Mouse (Mus musculus): ENCODE results near the gene Tcp1. TPM values are rescaled to one million over a fixed set of nuclear protein-coding genes. Genes with fewer than 3 reads are reported as not detected.

Tcp1 gene
- polyA plus RNA-seq, 3 experiments from 2014 or later = 221 to 332 (median 236) TPM

Other genes starting within 250 kb of the Tcp1 start
- gene Slc22a1, start 239.9 kb upstream of the Tcp1 start, polyA plus RNA-seq (2017; shearing (Covaris generic)) = 1 to 10 TPM in 1 of 3 experiments, under 1 TPM in 1, not detected in 1; 0.82 to 1.9 TPM
- gene Igf2r, start 146.0 kb upstream of the Tcp1 start, polyA plus RNA-seq (2017; shearing (Covaris generic)) = 10 to 100 TPM; 14.8 to 40.1 (median 36.0) TPM
- under 1 TPM in 1 of 3 experiments, not detected in 2; 0.39 TPM for gene Mas1, start 47.6 kb upstream of the Tcp1 start, polyA plus RNA-seq (2017; shearing (Covaris generic))
- gene Mrgprh, start 39.7 kb upstream of the Tcp1 start, polyA plus RNA-seq (2017; shearing (Covaris generic)) = not detected
- gene Pnldc1, start 5.5 kb upstream of the Tcp1 start, polyA plus RNA-seq (2017; shearing (Covaris generic)) = 1 to 10 TPM in 1 of 3 experiments, under 1 TPM in 1, not detected in 1; 0.66 to 1.5 TPM
- 100 to 1,000 TPM; 192 to 313 (median 193) TPM for gene Mrpl18, start 644 bp downstream of the Tcp1 start, polyA plus RNA-seq (2017; shearing (Covaris generic))
- 1 to 10 TPM in 1 of 3 experiments, under 1 TPM in 2; 0.67 to 1.2 (median 0.71) TPM for gene Acat3, start 24.9 kb downstream of the Tcp1 start, polyA plus RNA-seq (2017; shearing (Covaris generic))
- gene Acat2, start 45.0 kb downstream of the Tcp1 start, polyA plus RNA-seq (2017; shearing (Covaris generic)) = 10 to 100 TPM; 43.9 to 61.5 (median 48.0) TPM
- 100 to 1,000 TPM; 115 to 197 (median 137) TPM for gene Wtap, start 78.5 kb downstream of the Tcp1 start, polyA plus RNA-seq (2017; shearing (Covaris generic))
- 10 to 100 TPM; 58.1 to 60.8 (median 59.0) TPM for gene Sod2, start 91.1 kb downstream of the Tcp1 start, polyA plus RNA-seq (2017; shearing (Covaris generic))
- not detected for gene Gpr31b, start 136.6 kb downstream of the Tcp1 start, polyA plus RNA-seq (2017; shearing (Covaris generic))
- not detected for gene Tcp10b, start 145.4 kb downstream of the Tcp1 start, polyA plus RNA-seq (2017; shearing (Covaris generic))
- not detected for gene Unc93a, start 216.1 kb downstream of the Tcp1 start, polyA plus RNA-seq (2017; shearing (Covaris generic))

All from inflammation-experienced regulatory T-cells, adult 6 months (primary cell).